Mouse (Mus musculus): ENCODE data around the gene Frmpd2.

- TF ChIP-seq CTCF (IDR thresholded peaks at IDR 0.05; ENCODE audit: low read depth, low read length) (no peak), GATA1 (IDR thresholded peaks at IDR 0.05; ENCODE audit: borderline replicate concordance, low read length) (no peak), TAL1 (conservative IDR thresholded peaks at IDR 0.05; ENCODE audit: low read depth, low read length) (no peak), POLR2AphosphoS5 (IDR thresholded peaks at IDR 0.05; ENCODE audit: insufficient replicate concordance, low read depth, low read length) (no peak)
Observed at GRCm38 (mm10) chr14:33463658-33464057, 7.8 kb upstream of the Frmpd2 start.
